Mouse (Mus musculus): ENCODE data around the gene Rab33b.

Gene Rab33b

GRCm38 (mm10) chr3:51483741-51484359 lies at the start of gene Rab33b:
Gene Rab33b, plus strand, starts transcription at chr3:51483920.
- CTCF ChIA-PET, result interaction anchor here in 2 of 4 experiments (0.6 to 1.6 kb wide), 9 partner anchors 9 to 959 kb away, joined by 3 to 4 read pairs (median 3); no protein-coding TSS in a partner anchor
- POLR2A ChIA-PET, result interaction anchor here in 3 of 4 experiments (0.6 to 2.3 kb wide), 68 partner anchors 9 to 726 kb away, joined by 3 to 13 read pairs (median 4); partner anchors contain the start of genes Ndufc1 (in 2 of the 3), Setd7 (in 2 of the 3), Mgarp (in 1 of the 3) and Naa15 (in 1 of the 3)

GRCm38 (mm10) chr3:51434364-51434763 lies 49.4 kb upstream of the Rab33b start:
- CTCF ChIA-PET, result interaction anchor here in 2 of 4 experiments (0.8 to 1.4 kb wide), 5 partner anchors 8 to 200 kb away, joined by 3 to 5 read pairs (median 4); partner anchors contain the start of gene Ndufc1 (in 1 of the 2)
- POLR2A ChIA-PET, result interaction anchor here in 3 of 4 experiments (0.6 to 2.5 kb wide), 11 partner anchors 8 to 200 kb away, joined by 3 to 7 read pairs (median 3); partner anchors contain the start of genes Naa15 (in 1 of the 3), Ndufc1 (in 1 of the 3) and Rab33b (in 1 of the 3)

- ChIA-PET CTCF (interaction anchor here in 2 of 4 experiments (0.8 to 1.4 kb wide), 5 partner anchors 9 to 201 kb away, joined by 3 to 5 read pairs (median 4); partner anchors contain the start of gene Ndufc1 (in 1 of the 2)), POLR2A (interaction anchor here (0.6 to 2.5 kb wide), 12 partner anchors 9 to 201 kb away, joined by 3 to 7 read pairs (median 3); partner anchors contain the start of genes Naa15 (in 1 of the 4), Ndufc1 (in 1 of the 4) and Rab33b (in 1 of the 4))
Observed at GRCm38 (mm10) chr3:51434871-51435595, 48.7 kb upstream of the Rab33b start.

- ChIA-PET CTCF (no interaction called here), POLR2A (interaction anchor here in 1 of 4 experiments (1.5 to 2.5 kb wide), 2 partner anchors 10 to 15 kb away, joined by 6 read pairs; partner anchors contain the start of gene Rab33b)
Observed at GRCm38 (mm10) chr3:51468530-51468929, 15.2 kb upstream of the Rab33b start.

- CTCF ChIA-PET, result no interaction called here
Observed at GRCm38 (mm10) chr3:51475706-51476105, 8.0 kb upstream of the Rab33b start.

GRCm38 (mm10) chr3:51479893-51480292 lies 3.8 kb upstream of the Rab33b start:
- POLR2A ChIA-PET, result interaction anchor here in 1 of 4 experiments (1.1 kb wide), 1 partner anchor 12 kb away, joined by 3 read pairs; no protein-coding TSS in a partner anchor
- CTCF ChIA-PET, result interaction anchor here in 3 of 4 experiments (0.6 to 1.8 kb wide), 5 partner anchors 31 to 775 kb away, joined by 3 to 8 read pairs (median 5); no protein-coding TSS in a partner anchor

More at GRCm38 (mm10) chr3:51475706-51476105, 8.0 kb upstream of the Rab33b start:
- POLR2A ChIA-PET, result interaction anchor here in 2 of 4 experiments (0.9 to 2.4 kb wide), 7 partner anchors 8 to 36 kb away, joined by 3 to 8 read pairs (median 5); partner anchors contain the start of gene Rab33b (in 1 of the 2)

- ChIA-PET CTCF (interaction anchor here (0.6 to 1.8 kb wide), 17 partner anchors 9 to 1828 kb away, joined by 3 to 8 read pairs (median 4); no protein-coding TSS in a partner anchor), POLR2A (interaction anchor here in 2 of 4 experiments (0.6 to 1.1 kb wide), 7 partner anchors 8 to 79 kb away, joined by 3 to 6 read pairs (median 4); no protein-coding TSS in a partner anchor)
Observed at GRCm38 (mm10) chr3:51481059-51481458, 2.7 kb upstream of the Rab33b start.

- ChIA-PET CTCF (interaction anchor here in 1 of 4 experiments (1.1 kb wide), 1 partner anchor 29 kb away, joined by 5 read pairs; no protein-coding TSS in a partner anchor), POLR2A (no interaction called here)
Observed at GRCm38 (mm10) chr3:51481881-51482280, 1.8 kb upstream of the Rab33b start.

GRCm38 (mm10) chr3:51482781-51483180 lies 939 bp upstream of the Rab33b start:
- POLR2A ChIA-PET, result interaction anchor here in 3 of 4 experiments (0.6 to 2.3 kb wide), 37 partner anchors 7 to 1532 kb away, joined by 3 to 13 read pairs (median 4); partner anchors contain the start of genes Ndufc1 (in 2 of the 3), Setd7 (in 2 of the 3) and Mgarp (in 1 of the 3)
- CTCF ChIA-PET, result interaction anchor here in 2 of 4 experiments (0.8 to 1.6 kb wide), 3 partner anchors 57 to 226 kb away, joined by 3 read pairs; no protein-coding TSS in a partner anchor

- POLR2A ChIA-PET, result interaction anchor here in 3 of 4 experiments (0.6 to 2.3 kb wide), 51 partner anchors 8 to 498 kb away, joined by 3 to 13 read pairs (median 4); partner anchors contain the start of genes Ndufc1 (in 2 of the 3), Setd7 (in 2 of the 3) and Naa15 (in 1 of the 3)
- CTCF ChIA-PET, result interaction anchor here in 1 of 4 experiments (0.6 to 1.6 kb wide), 4 partner anchors 9 to 256 kb away, joined by 3 read pairs; no protein-coding TSS in a partner anchor
Observed at GRCm38 (mm10) chr3:51484370-51484769, 650 bp downstream of the Rab33b start.

- ChIA-PET CTCF (no interaction called here), POLR2A (no interaction called here)
Observed at GRCm38 (mm10) chr3:51485347-51485746, 1.6 kb downstream of the Rab33b start.

- CTCF ChIA-PET, result interaction anchor here in 1 of 4 experiments (0.6 kb wide), 1 partner anchor 136 kb away, joined by 3 read pairs; no protein-coding TSS in a partner anchor
- POLR2A ChIA-PET, result interaction anchor here in 1 of 4 experiments (1.2 kb wide), 1 partner anchor 19 kb away, joined by 3 read pairs; no protein-coding TSS in a partner anchor
Observed at GRCm38 (mm10) chr3:51486491-51487195, 2.9 kb downstream of the Rab33b start.

GRCm38 (mm10) chr3:51490088-51490753 lies 6.5 kb downstream of the Rab33b start:
- CTCF ChIA-PET, result interaction anchor here in 2 of 4 experiments (0.6 to 0.7 kb wide), 2 partner anchors 13 to 161 kb away, joined by 3 read pairs; no protein-coding TSS in a partner anchor
- POLR2A ChIA-PET, result interaction anchor here in 2 of 4 experiments (0.6 to 1.9 kb wide), 7 partner anchors 10 to 682 kb away, joined by 3 to 7 read pairs (median 4); no protein-coding TSS in a partner anchor

GRCm38 (mm10) chr3:51493272-51493838 lies 9.6 kb downstream of the Rab33b start:
- ChIA-PET POLR2A (interaction anchor here in 2 of 4 experiments (0.9 to 2.1 kb wide), 9 partner anchors 9 to 180 kb away, joined by 3 to 6 read pairs (median 3); partner anchors contain the start of gene Rab33b (in 2 of the 2)), CTCF (interaction anchor here in 1 of 4 experiments (1.1 kb wide), 1 partner anchor 9 kb away, joined by 3 read pairs; the partner anchor contains the start of gene Rab33b)

GRCm38 (mm10) chr3:51494466-51494865 lies 10.7 kb downstream of the Rab33b start:
- POLR2A ChIA-PET, result interaction anchor here in 2 of 4 experiments (0.7 to 2.1 kb wide), 4 partner anchors 11 to 491 kb away, joined by 3 to 6 read pairs (median 4); partner anchors contain the start of gene Rab33b (in 2 of the 2)

GRCm38 (mm10) chr3:51495646-51496045 lies 11.9 kb downstream of the Rab33b start:
- CTCF ChIA-PET, result interaction anchor here in 1 of 4 experiments (0.6 kb wide), 1 partner anchor 89 kb away, joined by 5 read pairs; no protein-coding TSS in a partner anchor
- POLR2A ChIA-PET, result no interaction called here

More at GRCm38 (mm10) chr3:51494466-51494865, 10.7 kb downstream of the Rab33b start:
- CTCF ChIA-PET, result no interaction called here
